Mouse (Mus musculus): ENCODE measurements around the gene Lin7c. TPM values are rescaled to one million over a fixed set of nuclear protein-coding genes. Genes with fewer than 3 reads are reported as not detected.

Lin7c gene
- total and polyA plus RNA-seq, 2 experiments from 2014 or later = 28.1 to 28.2 TPM

GRCm38 (mm10) chr2:109890068-109890467 lies 585 bp upstream of the Lin7c start:
- Histone ChIP-seq H3K27me3 (ENCODE audit: control insufficient read depth, insufficient read depth, low read length) (no peaks in the 10 kb centered on the region), H3K27ac (ENCODE audit: low read depth) (peak overlapping the region; percentile 94; the same call in 1 of the 2 replicates), H3K4me1 (ENCODE audit: control insufficient read depth, insufficient read depth) (peaks cover 10% of the 10 kb centered on the region), H3K4me3 (ENCODE audit: low read depth, low read length) (peak overlapping the region; percentile 98), H3K36me3 (replicated peaks; ENCODE audit: control insufficient read depth, insufficient read depth, low read length) (peaks cover 10% of the 10 kb centered on the region), H3K4me2 (ENCODE audit: low read depth, low read length) (peak overlapping the region; percentile 64), H3K9me3 (replicated peaks; ENCODE audit: control insufficient read depth, low read length) (no peaks in the 10 kb centered on the region), H3K9ac (replicated peaks; ENCODE audit: low read depth, low read length) (peak overlapping the region; percentile 93)
- ATAC-seq (ENCODE audit: insufficient read depth, low read depth) (no peak), DNase-seq (ENCODE audit: low spot score) (no peak)
- WGBS = 39% methylated on average over 4 of the region's 4 CpGs
- TF ChIP-seq EP300 (IDR thresholded peaks at IDR 0.05; ENCODE audit: low read depth) (no peak), CTCF (IDR thresholded peaks at IDR 0.05; ENCODE audit: low read depth) (no peak)

DNA sequence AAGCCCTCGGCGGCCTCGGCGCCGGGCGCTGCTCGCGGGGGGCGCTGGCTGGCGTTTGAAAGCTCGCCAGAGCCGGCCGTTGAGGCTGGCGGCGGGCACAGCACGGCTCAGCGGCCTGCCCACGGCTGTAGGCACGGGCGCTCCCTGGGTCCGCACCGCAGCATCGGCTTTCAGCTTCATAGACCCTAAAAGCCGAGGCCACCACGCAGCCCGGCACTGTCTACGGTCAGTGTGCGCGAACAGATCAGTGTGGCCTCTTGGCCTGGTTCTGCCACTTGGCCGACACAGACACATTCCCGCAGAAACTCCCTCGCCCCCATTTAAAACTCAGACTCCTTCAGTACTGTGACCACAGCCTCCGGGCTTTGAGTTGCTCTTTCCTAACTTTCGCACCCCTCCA lies 378 bp downstream of the Lin7c start:
- no peak for TF ChIP-seq CTCF (IDR thresholded peaks at IDR 0.05; ENCODE audit: low read depth)
- TF ChIP-seq EP300 (IDR thresholded peaks at IDR 0.05; ENCODE audit: low read depth) = no peak
- no peak for DNase-seq (ENCODE audit: low spot score)
- H3K27ac ChIP-seq (ENCODE audit: low read depth) = peak overlapping the region; percentile 94
- H3K27me3 ChIP-seq (ENCODE audit: control insufficient read depth, insufficient read depth, low read length) = no peaks in the 10 kb centered on the region
- H3K4me3 ChIP-seq (ENCODE audit: low read depth, low read length) = peak overlapping the region; percentile 98
- no peaks in the 10 kb centered on the region for H3K9me3 ChIP-seq (replicated peaks; ENCODE audit: control insufficient read depth, low read length)
- under 1% methylated on average over 32 of the region's 34 CpGs for WGBS
- peak; percentile 75 for ATAC-seq (ENCODE audit: insufficient read depth, low read depth)
- peaks cover 10% of the 10 kb centered on the region for H3K4me1 ChIP-seq (ENCODE audit: control insufficient read depth, insufficient read depth)
- peak overlapping the region; percentile 76 for H3K4me2 ChIP-seq (ENCODE audit: low read depth, low read length)
- peak overlapping the region; percentile 93 for H3K9ac ChIP-seq (replicated peaks; ENCODE audit: low read depth, low read length)
- peaks cover 19% of the 10 kb centered on the region for H3K36me3 ChIP-seq (replicated peaks; ENCODE audit: control insufficient read depth, insufficient read depth, low read length)

DNA sequence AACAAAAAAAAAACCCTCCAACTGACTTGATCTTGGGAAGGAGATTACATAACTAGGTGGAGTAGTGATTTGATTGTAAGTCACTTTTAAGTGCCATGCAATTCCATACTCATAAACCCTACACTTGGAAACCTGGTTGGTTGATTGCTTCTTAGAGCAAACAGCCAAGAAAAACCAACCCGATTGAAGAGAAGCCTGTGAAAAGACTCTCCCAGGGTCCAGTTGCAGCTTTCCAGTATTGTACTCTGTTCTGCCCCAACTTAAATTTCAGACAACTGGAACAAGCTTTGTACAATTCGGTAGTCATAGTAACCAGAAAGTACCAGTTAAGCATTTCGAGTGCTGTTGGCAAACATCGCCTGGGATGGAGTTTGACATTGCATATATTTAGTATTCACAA lies 818 bp downstream of the Lin7c start:
- DNase-seq (ENCODE audit: low spot score) (no peak), ATAC-seq (ENCODE audit: insufficient read depth, low read depth) (no peak)
- Histone ChIP-seq H3K4me1 (ENCODE audit: control insufficient read depth, insufficient read depth) (peaks cover 10% of the 10 kb centered on the region), H3K36me3 (replicated peaks; ENCODE audit: control insufficient read depth, insufficient read depth, low read length) (peaks cover 24% of the 10 kb centered on the region), H3K9ac (replicated peaks; ENCODE audit: low read depth, low read length) (peak overlapping the region; percentile 93), H3K9me3 (replicated peaks; ENCODE audit: control insufficient read depth, low read length) (no peaks in the 10 kb centered on the region), H3K27me3 (ENCODE audit: control insufficient read depth, insufficient read depth, low read length) (no peaks in the 10 kb centered on the region), H3K4me3 (ENCODE audit: low read depth, low read length) (peak overlapping the region; percentile 98), H3K4me2 (ENCODE audit: low read depth, low read length) (peak overlapping the region; percentile 76), H3K27ac (ENCODE audit: low read depth) (peak overlapping the region; percentile 94)
- WGBS = 35% methylated on average over 4 of the region's 4 CpGs
- no peak for TF ChIP-seq CTCF (IDR thresholded peaks at IDR 0.05; ENCODE audit: low read depth)
- TF ChIP-seq EP300 (IDR thresholded peaks at IDR 0.05; ENCODE audit: low read depth) = no peak

DNA sequence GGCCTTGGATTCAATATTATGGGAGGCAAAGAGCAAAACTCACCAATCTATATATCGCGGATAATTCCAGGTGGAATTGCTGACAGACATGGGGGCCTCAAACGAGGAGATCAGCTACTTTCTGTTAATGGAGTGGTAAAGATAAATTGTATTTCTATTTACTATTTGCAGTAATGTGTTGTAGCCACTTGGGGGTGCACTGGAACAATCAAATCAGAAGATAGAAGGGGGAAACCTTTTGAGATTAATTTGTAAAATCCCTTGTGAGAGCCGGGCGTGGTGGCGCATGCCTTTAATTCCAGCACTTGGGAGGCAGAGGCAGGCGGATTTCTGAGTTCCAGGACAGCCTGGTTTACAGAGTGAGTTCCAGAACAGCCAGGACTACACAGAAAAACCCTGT lies 5.7 kb downstream of the Lin7c start:
- TF ChIP-seq CTCF (IDR thresholded peaks at IDR 0.05; ENCODE audit: low read depth) = peak; percentile 37
- no peak for TF ChIP-seq EP300 (IDR thresholded peaks at IDR 0.05; ENCODE audit: low read depth)
- H3K4me1 ChIP-seq (ENCODE audit: control insufficient read depth, insufficient read depth) = peaks cover 10% of the 10 kb centered on the region
- no peak overlapping the region for H3K9ac ChIP-seq (replicated peaks; ENCODE audit: low read depth, low read length)
- no peaks in the 10 kb centered on the region for H3K27me3 ChIP-seq (ENCODE audit: control insufficient read depth, insufficient read depth, low read length)
- H3K4me2 ChIP-seq (ENCODE audit: low read depth, low read length) = no peak overlapping the region
- H3K27ac ChIP-seq (ENCODE audit: low read depth) = no peak overlapping the region
- WGBS = 75% methylated on average over 7 of the region's 7 CpGs
- no peak for ATAC-seq (ENCODE audit: insufficient read depth, low read depth)
- DNase-seq (ENCODE audit: low spot score) = no peak
- H3K4me3 ChIP-seq (ENCODE audit: low read depth, low read length) = no peak overlapping the region
- no peaks in the 10 kb centered on the region for H3K9me3 ChIP-seq (replicated peaks; ENCODE audit: control insufficient read depth, low read length)
- peaks cover 65% of the 10 kb centered on the region for H3K36me3 ChIP-seq (replicated peaks; ENCODE audit: control insufficient read depth, insufficient read depth, low read length)

DNA sequence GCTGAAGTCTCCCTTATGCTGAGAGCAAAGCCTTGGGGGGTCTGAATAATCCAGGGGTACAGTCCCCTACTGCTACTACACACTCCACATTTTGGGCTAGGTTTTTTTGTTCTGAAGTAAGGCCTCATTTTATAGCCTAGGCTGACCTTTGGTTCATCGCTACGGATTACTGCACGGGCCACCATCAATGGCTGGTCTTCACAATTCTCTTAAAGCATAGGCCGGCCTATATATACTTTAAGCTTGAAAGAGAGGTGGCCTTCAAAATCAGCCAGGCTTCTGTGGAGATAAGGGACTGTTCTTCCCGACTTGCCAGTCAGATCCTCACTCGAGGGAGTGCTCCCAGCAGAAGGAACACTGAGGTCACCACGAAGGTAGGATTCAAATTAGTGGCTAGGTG lies 12.2 kb downstream of the Lin7c start:
- Histone ChIP-seq H3K4me3 (ENCODE audit: low read depth, low read length) (no peak overlapping the region), H3K27ac (ENCODE audit: low read depth) (no peak overlapping the region), H3K4me1 (ENCODE audit: control insufficient read depth, insufficient read depth) (no peaks in the 10 kb centered on the region), H3K9me3 (replicated peaks; ENCODE audit: control insufficient read depth, low read length) (no peaks in the 10 kb centered on the region), H3K4me2 (ENCODE audit: low read depth, low read length) (no peak overlapping the region), H3K27me3 (ENCODE audit: control insufficient read depth, insufficient read depth, low read length) (no peaks in the 10 kb centered on the region), H3K9ac (replicated peaks; ENCODE audit: low read depth, low read length) (no peak overlapping the region), H3K36me3 (replicated peaks; ENCODE audit: control insufficient read depth, insufficient read depth, low read length) (peaks cover 41% of the 10 kb centered on the region)
- 66% methylated on average over 7 of the region's 7 CpGs for WGBS
- no peak for TF ChIP-seq CTCF (IDR thresholded peaks at IDR 0.05; ENCODE audit: low read depth)
- TF ChIP-seq EP300 (IDR thresholded peaks at IDR 0.05; ENCODE audit: low read depth) = no peak
- no peak for DNase-seq (ENCODE audit: low spot score)
- no peak for ATAC-seq (ENCODE audit: insufficient read depth, low read depth)

DNA sequence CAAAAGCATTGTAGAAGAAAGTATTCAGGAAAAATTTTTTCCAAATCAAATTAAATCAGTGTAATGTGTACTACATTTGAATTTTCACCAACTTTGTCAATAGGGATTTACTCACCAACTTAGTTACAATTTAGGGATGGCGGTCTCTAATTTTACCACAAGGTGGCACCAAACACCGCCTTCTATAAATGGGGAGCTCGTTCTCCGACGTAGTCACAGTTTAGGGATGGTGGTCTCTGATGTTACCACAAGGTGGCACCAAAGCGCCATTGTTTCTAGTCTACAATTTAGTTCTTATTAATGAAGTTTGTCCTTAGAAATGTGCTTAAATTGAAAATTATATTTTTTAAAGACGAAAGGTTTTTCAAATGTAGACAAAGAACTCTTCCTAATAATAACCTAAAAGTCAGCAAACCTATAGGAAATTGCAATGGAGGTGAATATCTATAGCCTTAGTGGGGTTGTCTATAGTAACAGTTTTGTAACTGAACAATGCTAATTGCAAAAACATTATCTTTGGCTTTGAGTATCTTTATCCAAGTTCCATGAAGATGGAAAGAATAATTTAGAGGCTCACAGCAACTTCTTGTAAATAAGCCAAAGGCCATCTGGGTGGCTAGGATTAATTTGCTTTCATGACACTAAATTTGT lies 13.6 kb downstream of the Lin7c start:
- TF ChIP-seq CTCF (IDR thresholded peaks at IDR 0.05; ENCODE audit: low read depth) (peak; percentile 99), EP300 (IDR thresholded peaks at IDR 0.05; ENCODE audit: low read depth) (no peak)
- H3K36me3 ChIP-seq (replicated peaks; ENCODE audit: control insufficient read depth, insufficient read depth, low read length) = peaks cover 28% of the 10 kb centered on the region
- peak; percentile 76 for DNase-seq (ENCODE audit: low spot score)
- no peak overlapping the region for H3K4me2 ChIP-seq (ENCODE audit: low read depth, low read length)
- H3K27me3 ChIP-seq (ENCODE audit: control insufficient read depth, insufficient read depth, low read length) = no peaks in the 10 kb centered on the region
- WGBS = under 1% methylated on average over 7 of the region's 7 CpGs
- H3K9ac ChIP-seq (replicated peaks; ENCODE audit: low read depth, low read length) = no peak overlapping the region
- H3K4me3 ChIP-seq (ENCODE audit: low read depth, low read length) = no peak overlapping the region
- H3K4me1 ChIP-seq (ENCODE audit: control insufficient read depth, insufficient read depth) = no peaks in the 10 kb centered on the region
- peak; percentile 66; the same call in 1 of the 2 replicates for ATAC-seq (ENCODE audit: insufficient read depth, low read depth)
- no peaks in the 10 kb centered on the region for H3K9me3 ChIP-seq (replicated peaks; ENCODE audit: control insufficient read depth, low read length)
- no peak overlapping the region for H3K27ac ChIP-seq (ENCODE audit: low read depth)

All from heart, postnatal 0 days (tissue).